ENCODE assay signal across 8 mouse cellular contexts in the genomic region with DNA sequence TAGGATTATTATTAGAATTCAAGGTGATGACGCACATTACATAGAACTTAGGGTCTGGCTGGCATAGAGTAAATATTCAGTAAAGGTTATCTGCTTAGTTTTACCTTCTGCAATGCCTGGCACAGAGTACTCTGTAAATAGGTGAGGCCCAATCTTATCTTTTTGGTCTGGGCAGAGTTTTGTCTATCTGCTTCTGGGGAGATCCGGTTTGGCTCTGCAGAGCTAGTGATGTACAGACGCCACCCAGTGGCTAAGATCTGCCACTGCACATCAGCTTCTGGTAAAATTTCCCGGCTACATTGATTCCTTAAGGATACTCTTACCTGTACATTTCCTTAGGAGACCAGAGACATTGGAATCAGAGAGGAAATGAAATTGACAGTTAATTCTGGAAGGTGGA. TPM values are rescaled to one million over a fixed set of nuclear protein-coding genes. Genes with fewer than 3 reads are reported as not detected.
DNase-seq lines count a peak whose midpoint lies in the region; ATAC-seq and TF ChIP-seq lines count a peak whose summit lies in the region.

No protein-coding gene starts in this region.

- TF ChIP-seq POLR2A in kidney, adult 2 months (IDR thresholded peaks at IDR 0.05; ENCODE audit: low read depth, low read length), result no peak

- no peak overlapping the region for H3K4me2 ChIP-seq in kidney, embryonic 15.5 days

- peak; percentile 76 for TF ChIP-seq CTCF in kidney, adult 2 months (conservative IDR thresholded peaks at IDR 0.05; ENCODE audit: insufficient read depth, insufficient read length, low read depth, low read length)

- H3K4me3 ChIP-seq in kidney, adult 2 months (ENCODE audit: insufficient read depth, low read depth, low read length), result no peak overlapping the region
- H3K4me3 ChIP-seq in kidney, embryonic 15.5 days (replicated peaks), result no peak overlapping the region

- H3K9ac ChIP-seq in kidney, embryonic 15.5 days, result no peak overlapping the region

- no peaks in the 10 kb centered on the region for H3K27me3 ChIP-seq in kidney, adult 2 months (replicated peaks; ENCODE audit: control insufficient read depth, insufficient read depth, low read length)
- H3K27me3 ChIP-seq in kidney, embryonic 15.5 days, result 0 out of 2 replicates have a peak, but pooled peaks cover 4% of the 10 kb centered on the region

- no peaks in the 10 kb centered on the region for H3K36me3 ChIP-seq in kidney, adult 2 months (ENCODE audit: control insufficient read depth, insufficient read depth, low read length)
- no peaks in the 10 kb centered on the region for H3K36me3 ChIP-seq in kidney, embryonic 15.5 days

- H3K4me1 ChIP-seq in kidney, adult 2 months (ENCODE audit: control insufficient read depth, insufficient read depth, low read length), result no peaks in the 10 kb centered on the region
- H3K4me1 ChIP-seq in kidney, embryonic 15.5 days, result no peaks in the 10 kb centered on the region

- H3K9me3 ChIP-seq in kidney, embryonic 15.5 days (replicated peaks), result no peaks in the 10 kb centered on the region

- DNase-seq in kidney, adult 2 months, result peak; percentile 24
- DNase-seq in ES-CJ7 (ENCODE audit: low read depth, low spot score), result peak; percentile 54
- DNase-seq in brain, adult 2 months (ENCODE audit: low read depth, low spot score), result peak; percentile 84
- DNase-seq in frontal cortex, adult 2 months (ENCODE audit: extremely low spot score in 1 of 2, low spot score in 1 of 2), result peak; percentile 33 to 88
- peak; percentile 28 to 31 for DNase-seq in layer of hippocampus, postnatal 36 days
- DNase-seq in naive thymus-derived CD4-positive, alpha-beta T cell, adult 2 months (ENCODE audit: low read depth), result peak; percentile 82

- ATAC-seq in kidney, embryonic 15.5 days (replicated peaks; ENCODE audit: low FRiP score), result no peak
- no peak for ATAC-seq in megakaryocyte-erythroid progenitor cell, adult 5-6 weeks (replicated peaks; ENCODE audit: low FRiP score, low TSS enrichment, poor library complexity, severe bottlenecking)

- WGBS in kidney, adult 2 months, result 29% methylated on average over 4 of the region's 4 CpGs
- 29% methylated on average over 4 of the region's 4 CpGs for WGBS in kidney, embryonic 15.5 days

- H3K27ac ChIP-seq in kidney, adult 2 months (ENCODE audit: insufficient read depth, low read depth, low read length), result no peak overlapping the region
- H3K27ac ChIP-seq in kidney, embryonic 15.5 days, result no peak overlapping the region

RNA-seq across cellular contexts. Expression of a gene that starts 35.0 kb away (rescaled TPM):
- polyA plus RNA-seq in kidney, adult 2 months (2012; rRNA removed), result 0.16 and 0.69 TPM in 2 replicates
- polyA plus RNA-seq in kidney, embryonic 15.5 days (2015; fragmentation: Nextera tagmentation; extraction: Ambion mirVana), result not detected in 2 replicates
- not detected in 2 replicates for polyA plus RNA-seq in frontal cortex, adult 2 months (2012; rRNA removed)
- not detected for total RNA-seq in layer of hippocampus, postnatal 36 days (2021)
- total RNA-seq in megakaryocyte-erythroid progenitor cell, adult 5-6 weeks (2014; fragmentation: Nextera tagmentation), result 1.4 and 3.7 TPM in 2 replicates
- 0.84 and 2.7 TPM in 2 replicates for total RNA-seq in megakaryocyte-erythroid progenitor cell, adult 5-6 weeks (2017)

RNA-seq across cellular contexts. Expression of a gene that starts 43.1 kb away (rescaled TPM):
- 64.8 and 84.9 TPM in 2 replicates for polyA plus RNA-seq in kidney, adult 2 months (2012; rRNA removed)
- polyA plus RNA-seq in kidney, embryonic 15.5 days (2015; fragmentation: Nextera tagmentation; extraction: Ambion mirVana), result 58.7 and 64.7 TPM in 2 replicates
- 36.3 and 45.7 TPM in 2 replicates for polyA plus RNA-seq in frontal cortex, adult 2 months (2012; rRNA removed)
- 10 to 100 TPM; 53.1 to 54.7 TPM for total RNA-seq in layer of hippocampus, postnatal 36 days (2021)
- total RNA-seq in megakaryocyte-erythroid progenitor cell, adult 5-6 weeks (2014; fragmentation: Nextera tagmentation), result 28.3 and 41.2 TPM in 2 replicates
- 25.5 and 26.2 TPM in 2 replicates for total RNA-seq in megakaryocyte-erythroid progenitor cell, adult 5-6 weeks (2017)

Comparison
In these comparisons a context has a peak if more than half of its experiments do, and no peak if none do; other contexts are left out.
1. DNase-seq: peak in every context shown above with its lines; median percentile 84 in brain, adult 2 months; 82 in naive thymus-derived CD4-positive, alpha-beta T cell, adult 2 months; 60 in frontal cortex, adult 2 months; 54 in ES-CJ7; 30 in layer of hippocampus, postnatal 36 days; 24 in kidney, adult 2 months.